Mouse (Mus musculus) left cerebral cortex, postnatal 25 days (tissue): ENCODE results near the gene Aptx. TPM values are rescaled to one million over a fixed set of nuclear protein-coding genes. Genes with fewer than 3 reads are reported as not detected.
A peak's percentile ranks its signal among the peaks of the same experiment; 100 is the strongest.

Source experiments
- DNase-seq, 2 experiments: peaks; one replicate each; pipeline ENCODE4 v3.0.0; 2022; ENCODE audit warnings: low spot score in 2 of 2, mixed read lengths in 1 of 2
- intact Hi-C: fragments of 180-260 bp; cut with DNase I; formaldehyde crosslinking; loops from one replicate; pipeline ENCODE4 v1.15.1; 2025
- microRNA-seq, 2 experiments: library from miRNA; unstranded; fragments of <30 nt; microRNA quantifications; one replicate each; pipeline ENCODE4 v1.2.0; 2022
- total RNA-seq, 2 experiments: library from RNA; stranded (reverse); gene quantifications; 2 replicates each; pipeline ENCODE4 v1.2.3; 2021

Gene Aptx
- total RNA-seq, 2 experiments from 2014 or later, result 25.6 to 29.1 TPM

- intact Hi-C loops, result loop anchor here (5.0 to 10.0 kb wide), 4 partner anchors 206 to 546 kb away; partner anchors contain the start of gene Tmem215
- peak in 1 of 2 experiments; percentile 30 for DNase-seq
These were observed 22.6 kb downstream of the Aptx start for GRCm38 (mm10) chr4:40680250-40680860.

GRCm38 (mm10) chr4:40677132-40677531 lies 25.9 kb downstream of the Aptx start:
- DNase-seq, result peak; percentile 47 to 60
- intact Hi-C loops, result no loop called here

- intact Hi-C loops, result no loop called here
- no peak for DNase-seq
These were observed 26.7 kb downstream of the Aptx start for GRCm38 (mm10) chr4:40676338-40676737.

GRCm38 (mm10) chr4:40673526-40673925 lies 29.5 kb downstream of the Aptx start:
- no peak for DNase-seq
- intact Hi-C loops, result no loop called here

- intact Hi-C loops, result no loop called here
- DNase-seq, result no peak
These were observed 36.6 kb downstream of the Aptx start for GRCm38 (mm10) chr4:40666237-40667012.

GRCm38 (mm10) chr4:40651055-40651454 lies 51.9 kb downstream of the Aptx start:
- intact Hi-C loops, result no loop called here
- no peak for DNase-seq

GRCm38 (mm10) chr4:40649111-40649510 lies 53.9 kb downstream of the Aptx start:
- DNase-seq, result peak in 1 of 2 experiments; percentile 67
- intact Hi-C loops, result no loop called here

GRCm38 (mm10) chr4:40643567-40643966 lies 59.4 kb downstream of the Aptx start:
- intact Hi-C loops, result no loop called here
- DNase-seq, result no peak

GRCm38 (mm10) chr4:40640991-40641390 lies 62.0 kb downstream of the Aptx start:
- no peak for DNase-seq
- intact Hi-C loops, result no loop called here

Small RNAs within 50 kb of the gene (microRNA-seq; reads per million reads assigned to microRNA genes)
- 0 to 0.25 reads per million in 2 experiments for gene Mir207

Other genes starting within 250 kb of the Aptx start
- gene Tmem215, start 231.0 kb downstream of the Aptx start, total RNA-seq, result 10 to 100 TPM; 22.5 to 25.2 TPM
- 100 to 1,000 TPM; 316 to 320 TPM for gene Dnaja1, start 19.0 kb upstream of the Aptx start, total RNA-seq
- 10 to 100 TPM; 47.0 to 53.2 TPM for gene Smu1, start 54.7 kb upstream of the Aptx start, total RNA-seq
- gene B4galt1, start 150.8 kb upstream of the Aptx start, total RNA-seq, result 1 to 10 TPM; 5.2 to 6.5 TPM
- not detected for gene Spink4, start 216.9 kb upstream of the Aptx start, total RNA-seq
- 100 to 1,000 TPM; 172 to 178 TPM for gene Bag1, start 245.1 kb upstream of the Aptx start, total RNA-seq
- 10 to 100 TPM; 81.2 to 83.2 TPM for gene Chmp5, start 245.2 kb upstream of the Aptx start, total RNA-seq